Mouse (Mus musculus) megakaryocyte-erythroid progenitor cell, adult 5-6 weeks (primary cell): ENCODE results near the gene Rgs9bp. TPM values are rescaled to one million over a fixed set of nuclear protein-coding genes. Genes with fewer than 3 reads are reported as not detected.
A peak's percentile ranks its signal among the peaks of the same experiment; 100 is the strongest.
"Not testable (repeated sequence)": the region's sequence is repeated elsewhere in the genome, so short reads cannot be mapped to it uniquely, and the experiment has no call there.

Experiments
- ATAC-seq: replicated peaks from 2 replicates; pipeline ENCODE4 v1.8.0; 2016; ENCODE audit warnings: mild to moderate bottlenecking, inconsistent platforms; ENCODE audit not compliant: severe bottlenecking, poor library complexity, low FRiP score, low TSS enrichment
- total RNA-seq, 2 experiments: library from RNA; stranded (forward) in 1 of 2; stranded (reverse) in 1 of 2; fragments of 200-1000, 215-1000 nt in 1 of 2; fragments of >200 nt in 1 of 2; fragmentation: Nextera tagmentation in 1 of 2; gene quantifications; 2 replicates each; pipeline ENCODE4 v1.2.3; 2014 to 2017

The Rgs9bp gene
- total RNA-seq, 2 experiments from 2014 or later = 3.1 to 5.6 TPM

DNA sequence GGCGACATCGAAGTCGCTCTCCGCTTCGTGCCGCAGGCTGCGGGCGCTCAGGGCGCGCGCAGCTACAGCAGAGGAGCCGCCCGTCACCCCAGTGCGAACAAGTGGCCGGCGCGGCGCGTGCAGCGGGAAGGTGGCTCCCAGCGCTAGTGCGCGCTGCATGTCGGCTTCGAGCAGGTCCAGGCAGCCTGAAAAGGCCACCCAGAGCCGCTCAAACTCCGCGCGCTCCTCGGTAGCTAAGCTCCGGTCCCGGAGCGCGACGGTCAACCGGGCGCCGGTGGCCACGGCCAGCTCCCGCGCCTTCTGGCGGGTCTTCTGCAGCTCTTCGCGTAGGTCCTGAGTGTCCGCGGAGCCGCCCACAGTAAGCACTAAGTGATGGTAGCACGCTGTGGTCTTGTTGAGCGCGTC is 594 bp downstream of the Rgs9bp start:
- no peak for ATAC-seq

DNA sequence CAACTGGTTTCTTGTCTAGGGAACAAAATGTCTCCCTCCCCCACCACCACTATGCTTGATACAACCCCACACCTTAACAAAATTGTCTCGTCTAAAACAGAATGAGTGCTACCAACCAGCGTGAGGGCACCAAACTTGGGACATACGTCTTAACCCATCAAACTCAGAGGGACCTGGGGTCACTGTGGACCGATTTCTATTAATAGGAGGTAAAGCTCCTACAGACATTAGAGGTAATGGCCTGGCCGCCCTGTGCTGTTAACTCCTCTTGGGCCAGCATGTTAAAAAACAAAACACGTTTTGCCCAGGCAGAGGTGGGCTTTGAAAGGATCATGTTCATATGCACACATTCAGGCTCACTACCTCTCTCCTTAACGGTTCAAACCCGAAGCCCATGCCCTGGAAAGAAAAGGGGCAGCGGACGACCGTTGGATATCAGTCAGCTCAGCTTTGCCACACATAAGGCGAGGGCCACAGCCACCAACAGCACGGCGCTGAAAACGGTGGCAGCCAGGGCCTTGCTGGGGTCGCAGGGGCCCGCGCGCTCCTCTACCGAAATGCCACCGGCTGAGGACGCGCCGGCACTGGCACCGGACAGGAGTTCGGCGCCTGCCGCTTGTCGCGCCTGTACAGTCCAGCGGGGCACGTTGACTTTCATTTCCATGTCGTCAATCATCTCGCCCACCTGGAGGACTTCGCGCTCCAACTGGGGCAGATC is 1.2 kb downstream of the Rgs9bp start:
- no peak for ATAC-seq

DNA sequence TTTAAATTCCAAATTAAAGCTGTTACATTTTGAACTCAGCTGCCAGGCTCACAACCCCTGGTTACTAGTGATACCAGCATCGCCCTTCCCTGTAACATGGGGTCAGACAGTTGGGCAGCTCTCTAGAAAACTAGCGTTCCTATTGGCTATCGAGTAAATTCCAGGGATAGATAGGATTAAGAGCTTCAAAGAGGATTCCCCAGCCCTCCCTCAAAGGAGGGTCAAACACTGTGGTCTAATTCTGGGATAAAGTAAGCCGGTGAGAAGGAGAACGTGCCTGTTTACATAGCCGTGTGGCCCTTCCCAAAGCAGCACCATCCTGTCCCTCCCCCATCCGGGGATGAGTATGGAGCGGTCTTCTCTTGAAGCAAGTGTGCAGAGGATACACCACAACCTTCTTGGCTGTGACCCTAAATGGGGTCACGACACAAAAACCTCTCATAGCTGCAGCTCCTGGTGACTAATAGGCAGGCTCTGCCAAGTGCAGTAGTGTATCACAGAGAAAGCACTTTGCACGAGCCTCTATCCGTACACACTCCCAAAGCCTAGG is 1.8 kb downstream of the Rgs9bp start:
- ATAC-seq = no peak

DNA sequence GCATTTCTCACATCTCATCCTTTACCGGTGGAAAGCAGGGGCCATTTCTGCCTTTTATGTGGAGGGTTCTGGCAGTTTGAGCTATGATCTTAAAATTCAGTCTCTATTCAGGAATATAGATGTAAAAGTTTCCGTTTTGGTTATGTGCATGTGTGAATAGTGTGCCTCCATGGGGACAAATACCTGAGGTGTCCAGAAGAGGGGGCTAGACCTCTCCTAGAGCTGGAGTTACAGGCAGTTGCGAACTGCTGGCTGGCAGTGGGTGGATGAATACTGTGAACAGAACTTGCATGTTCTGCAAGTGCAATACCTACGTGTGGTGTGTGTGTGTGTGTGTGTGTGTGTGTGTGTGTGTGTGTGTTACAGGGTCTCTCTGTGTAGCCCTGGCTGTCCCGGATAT is 2.7 kb downstream of the Rgs9bp start:
- ATAC-seq = no peak

DNA sequence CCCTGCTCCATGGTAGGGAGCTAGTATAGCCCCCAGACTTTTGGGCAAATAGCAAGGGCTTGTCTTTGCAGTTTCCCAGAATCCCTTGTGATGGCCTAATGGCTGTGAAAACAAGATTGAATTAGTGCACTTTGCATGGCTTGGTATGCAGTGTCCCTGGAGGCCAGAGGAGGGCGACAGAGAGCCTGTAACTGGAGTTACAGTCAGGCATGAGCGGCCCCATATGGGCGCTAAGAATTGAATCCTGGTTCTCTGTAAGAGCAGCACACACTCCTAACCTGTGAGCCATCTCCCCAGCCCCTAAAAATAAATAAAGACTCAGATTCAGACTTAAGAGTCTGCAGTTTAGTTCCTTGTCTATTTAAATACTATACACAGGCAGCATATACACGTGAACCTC is 5.5 kb downstream of the Rgs9bp start:
- peak; percentile 75 for ATAC-seq

DNA sequence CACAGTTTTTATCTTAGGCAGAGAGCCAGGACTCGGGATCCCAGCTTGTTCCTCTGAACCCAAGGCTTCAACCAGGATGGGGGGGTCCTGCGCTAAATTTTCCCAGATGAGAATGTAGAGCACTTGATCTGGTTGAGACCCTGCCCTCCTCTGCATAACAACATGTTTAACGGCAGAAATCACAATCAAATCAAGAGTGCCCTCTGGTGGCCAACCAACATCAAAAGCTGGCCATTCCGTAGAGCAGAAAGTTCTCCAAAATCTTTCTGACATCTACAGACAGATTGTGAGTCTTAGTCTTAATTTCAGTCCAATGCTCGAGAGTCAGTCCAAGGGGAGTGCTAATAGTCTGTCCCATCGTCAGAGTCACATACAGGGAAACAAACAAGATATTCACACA is 14.5 kb downstream of the Rgs9bp start:
- not testable (repeated sequence) for ATAC-seq

DNA sequence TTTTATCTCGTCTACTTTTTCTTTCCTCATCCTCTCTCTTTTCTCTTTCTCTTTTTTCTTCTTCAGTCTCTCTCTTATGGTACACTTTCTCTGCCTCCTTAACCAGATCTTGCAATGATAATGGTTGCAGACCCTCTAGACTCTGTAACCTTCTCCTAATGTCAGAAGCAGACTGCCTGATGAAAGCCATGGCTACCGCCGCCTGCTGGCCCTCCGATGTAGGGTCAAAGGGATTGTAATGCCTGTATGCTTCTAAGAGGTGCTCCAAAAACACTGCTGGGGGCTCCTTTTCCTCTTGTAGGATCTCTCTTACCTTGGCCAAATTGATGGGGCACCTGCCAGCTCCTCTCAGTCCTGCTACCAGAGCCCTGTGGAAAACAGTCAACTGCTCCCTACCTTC is 15.7 kb downstream of the Rgs9bp start:
- ATAC-seq = not testable (repeated sequence)

DNA sequence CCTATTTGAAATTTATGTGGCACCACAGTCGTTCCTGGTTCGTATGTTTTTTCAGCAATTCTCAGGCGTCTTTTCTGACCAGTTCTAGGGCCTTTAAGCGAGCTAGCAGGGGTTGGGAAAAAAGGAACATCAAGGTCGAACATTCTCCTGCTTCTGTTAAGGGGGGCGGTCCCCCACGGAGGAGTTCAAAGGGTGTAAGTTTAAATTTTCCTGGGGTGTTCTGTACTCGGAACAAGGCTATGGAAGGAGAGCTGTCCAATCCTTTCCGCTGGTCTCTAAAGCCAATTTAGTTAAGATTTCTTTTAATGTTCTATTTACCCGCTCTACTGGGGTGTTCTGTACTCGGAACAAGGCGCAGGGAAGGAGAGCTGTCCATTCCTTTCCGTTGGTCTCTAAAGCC is 19.4 kb downstream of the Rgs9bp start:
- not testable (repeated sequence) for ATAC-seq

DNA sequence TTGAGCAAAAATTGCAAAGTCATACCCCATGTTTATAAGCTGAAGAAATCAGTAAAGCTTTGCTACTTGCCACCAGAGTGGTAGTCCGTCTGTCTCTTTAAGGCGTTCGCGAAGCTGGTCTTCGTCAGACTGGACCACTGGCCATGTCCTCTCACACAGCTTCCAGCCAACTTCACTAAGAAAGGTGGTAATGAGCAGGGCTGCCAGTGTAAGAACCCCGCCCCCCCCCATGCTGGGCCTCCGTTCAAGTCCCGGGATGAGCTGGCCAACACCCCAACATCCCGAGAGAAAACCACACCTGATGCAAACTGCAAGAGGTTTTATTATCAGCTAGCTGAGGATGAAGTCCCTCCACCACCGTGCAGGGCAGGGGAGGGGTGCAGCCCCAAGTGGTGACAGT is 20.5 kb downstream of the Rgs9bp start:
- not testable (repeated sequence) for ATAC-seq

DNA sequence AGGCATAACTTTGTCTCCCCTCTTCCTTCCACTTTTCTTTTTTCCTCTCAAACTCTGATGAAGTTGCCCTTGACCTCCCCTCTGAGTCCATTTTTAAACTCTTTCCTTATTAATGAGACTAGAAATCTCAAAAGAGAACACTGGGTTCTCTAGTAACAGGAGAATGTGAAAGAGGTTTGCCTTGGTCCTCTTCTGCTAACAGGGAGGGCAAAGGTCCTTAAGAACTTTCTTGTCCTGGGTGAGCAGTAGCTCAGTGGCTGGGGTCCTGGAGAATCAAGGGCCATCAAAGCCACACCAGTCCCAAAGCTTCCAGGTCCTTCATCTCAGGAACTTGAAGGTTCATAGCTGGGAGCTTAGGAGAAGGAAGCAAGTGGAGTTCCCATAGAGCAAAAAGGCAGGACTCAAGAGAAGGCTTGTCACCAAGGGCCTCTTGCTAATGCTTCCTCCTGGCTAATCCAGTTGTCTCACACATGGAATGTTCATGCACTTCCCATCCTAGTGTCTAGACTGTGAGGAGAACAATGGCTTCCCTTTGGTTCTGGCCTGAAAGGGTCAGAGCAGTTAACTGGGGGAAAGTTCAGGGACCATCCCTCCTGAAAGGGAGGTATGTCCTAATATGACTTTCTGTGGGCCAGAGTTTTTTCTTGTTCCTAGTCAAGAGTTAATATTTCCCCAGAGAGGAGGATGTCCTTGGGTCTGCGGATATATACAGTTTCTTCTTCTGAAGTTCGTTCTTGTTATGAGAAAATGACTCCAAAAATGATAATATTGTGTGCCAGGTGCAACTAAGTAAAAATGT is 21.1 kb downstream of the Rgs9bp start:
- ATAC-seq = no peak

DNA sequence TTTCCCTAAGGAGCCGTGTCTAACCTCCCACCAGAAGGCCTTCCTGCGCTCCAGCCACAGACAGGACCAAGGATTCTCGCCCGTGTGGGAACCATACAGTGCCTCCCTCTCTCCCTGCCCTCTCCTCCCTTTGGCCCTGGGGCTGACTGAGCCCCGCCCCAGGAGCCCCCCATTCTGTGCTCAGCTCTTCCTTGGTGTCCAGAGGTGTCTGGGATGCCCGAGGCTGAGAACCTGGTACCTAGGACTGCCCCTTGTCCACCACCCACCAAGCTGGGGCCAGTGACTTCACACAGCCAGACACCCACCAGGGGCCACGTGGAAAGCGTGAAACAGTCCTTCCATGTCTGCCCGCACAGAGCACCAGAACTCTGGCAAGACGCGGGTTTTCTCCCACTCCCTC is 22.3 kb downstream of the Rgs9bp start:
- ATAC-seq = no peak

DNA sequence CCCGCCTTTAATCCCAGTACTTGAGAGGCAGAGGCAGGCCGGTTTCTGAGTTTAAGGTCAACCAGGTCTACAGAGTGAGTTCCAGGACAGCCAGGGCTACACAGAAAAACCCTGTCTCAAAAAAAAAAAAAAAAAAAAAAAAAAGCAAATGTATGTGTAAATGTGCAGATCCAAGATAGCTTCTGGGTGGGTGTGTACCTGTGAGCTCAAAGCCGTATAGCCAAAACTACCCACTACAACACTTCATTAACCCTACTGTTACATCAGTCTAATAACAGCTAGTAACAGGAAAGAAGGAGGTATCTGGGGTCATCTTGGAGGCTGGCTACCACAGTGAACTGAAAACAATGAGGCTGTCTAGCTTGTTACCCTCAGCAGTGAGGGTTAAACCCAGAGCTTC is 25.5 kb downstream of the Rgs9bp start:
- peak; percentile 41 for ATAC-seq

DNA sequence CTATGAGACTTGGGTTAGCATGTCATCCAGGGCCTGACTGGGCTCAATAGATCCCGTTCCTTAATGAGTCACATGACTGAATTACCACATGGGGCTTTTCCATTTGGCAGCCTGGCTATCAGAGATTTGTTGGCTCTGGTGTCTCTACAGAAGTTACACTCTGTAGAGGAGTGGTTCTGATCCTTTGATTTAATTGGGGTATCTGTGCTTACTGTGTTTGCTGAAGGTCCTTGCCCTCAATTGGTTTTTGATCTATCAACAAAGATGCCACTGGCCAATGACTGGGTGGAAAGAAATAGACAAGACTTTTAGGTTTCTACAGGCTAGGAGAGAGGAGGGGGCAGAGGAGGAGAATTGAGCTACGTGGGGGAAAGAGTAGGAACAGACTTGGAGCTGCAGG is 26.7 kb downstream of the Rgs9bp start:
- ATAC-seq = no peak

DNA sequence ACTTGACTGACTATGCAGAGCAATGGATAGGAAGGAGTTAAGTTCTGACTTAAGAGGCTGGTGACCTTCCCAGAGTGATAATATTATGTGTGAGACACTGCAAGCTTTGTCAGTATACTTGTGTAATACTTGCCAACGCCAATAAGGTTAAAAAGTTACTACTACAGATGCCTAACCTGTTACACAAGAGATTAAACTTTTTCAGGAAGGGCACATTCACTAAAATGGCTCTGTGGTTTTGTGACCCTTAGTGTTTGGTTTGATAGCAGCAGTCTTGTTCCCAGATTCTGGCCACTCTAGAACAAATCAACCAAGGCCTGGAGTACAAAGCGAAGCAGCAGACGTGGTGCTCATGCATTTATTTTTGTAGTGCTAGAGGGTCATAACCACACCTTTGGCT is 27.8 kb downstream of the Rgs9bp start:
- peak; percentile 44 for ATAC-seq

DNA sequence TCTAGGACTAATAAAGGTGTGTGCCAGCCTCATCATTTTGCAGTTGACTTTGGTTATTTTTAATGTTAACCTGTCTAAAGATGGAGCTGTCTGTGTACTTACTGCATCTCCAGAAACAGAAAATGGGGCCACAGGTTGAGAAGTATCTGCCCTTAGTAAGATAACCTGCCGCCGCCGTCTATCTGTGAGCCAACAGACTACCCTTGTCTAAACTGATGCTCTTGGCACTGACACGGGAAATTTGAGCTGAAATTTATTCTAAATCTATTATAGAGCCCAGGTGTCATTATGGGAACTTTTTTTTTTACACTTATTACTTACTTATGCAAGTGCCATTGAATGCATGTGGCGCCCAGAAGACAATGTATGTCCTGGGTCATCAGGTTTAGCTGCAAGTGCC is 28.5 kb downstream of the Rgs9bp start:
- ATAC-seq = peak; percentile 42

DNA sequence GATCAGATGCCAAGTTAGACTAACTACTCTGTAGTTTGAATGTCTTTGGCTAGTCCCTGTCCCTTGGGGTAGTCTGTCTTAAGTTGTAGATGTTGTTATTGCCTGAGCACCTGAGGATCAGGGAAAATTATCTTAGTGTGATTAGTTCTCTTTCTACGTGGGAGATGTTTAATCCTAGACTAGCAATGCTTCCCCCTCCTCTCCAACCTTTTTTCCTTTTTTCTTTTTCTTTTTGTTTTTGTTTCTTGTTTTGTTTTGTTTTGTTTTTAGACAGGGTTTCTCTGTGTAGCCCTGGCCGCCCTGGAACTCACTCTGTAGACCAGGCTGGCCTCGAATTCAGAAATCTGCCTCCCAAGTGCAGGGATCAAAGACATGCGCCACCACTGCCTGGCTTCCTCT is 29.2 kb downstream of the Rgs9bp start, which contains the start of gene Nudt19:
Gene Nudt19, minus strand, starts transcription at position 100 of the 399 bp plus-strand sequence.
- ATAC-seq = no peak

DNA sequence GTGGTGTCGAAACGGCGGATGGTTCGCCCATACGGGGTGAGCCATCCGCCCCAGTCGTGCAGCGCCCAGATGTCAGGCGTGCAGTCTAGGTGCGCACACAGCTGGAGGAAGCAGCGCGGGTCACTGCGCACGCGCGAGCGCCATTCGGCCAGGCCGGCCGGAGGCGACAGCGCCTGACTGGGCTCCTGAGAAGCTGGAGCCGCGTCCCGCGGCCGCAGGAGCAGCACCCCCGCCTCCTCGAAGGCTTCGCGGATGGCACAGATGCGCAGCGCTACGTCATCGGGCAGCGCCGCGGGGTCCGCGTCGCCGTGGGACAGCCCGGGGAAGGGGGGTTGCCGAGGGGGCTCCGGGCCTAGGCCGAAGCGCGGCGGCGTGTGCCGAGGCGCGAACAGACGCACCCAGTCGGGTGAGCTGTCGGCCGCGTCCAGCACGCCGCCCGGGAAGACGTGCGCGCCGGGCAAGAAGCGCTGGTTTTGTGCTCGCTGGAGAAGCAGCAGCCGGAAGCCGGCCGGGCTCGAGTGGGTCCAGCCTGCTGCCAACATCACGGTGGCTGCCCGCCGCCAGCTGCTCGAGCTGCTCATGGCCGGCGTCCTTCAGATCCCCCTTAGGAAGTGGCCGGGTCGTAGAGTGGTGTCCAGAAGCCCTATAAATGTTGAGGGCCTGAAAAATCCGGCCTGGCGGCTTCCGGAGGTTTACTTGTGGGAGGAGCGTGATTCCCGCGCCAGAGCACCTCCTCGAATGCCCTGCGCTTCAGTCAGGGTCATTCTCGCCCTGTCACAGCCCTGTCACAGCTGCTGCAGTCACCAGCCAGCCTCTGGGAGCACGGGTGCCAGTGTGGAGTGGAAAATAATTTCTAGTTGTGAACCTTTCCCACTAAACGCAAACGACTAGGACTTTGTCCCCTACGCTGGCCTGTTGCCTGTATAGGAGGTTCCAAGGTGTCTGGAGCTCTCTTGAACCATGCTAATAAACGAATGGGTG is 29.9 kb downstream of the Rgs9bp start:
- peak; percentile 53 for ATAC-seq

DNA sequence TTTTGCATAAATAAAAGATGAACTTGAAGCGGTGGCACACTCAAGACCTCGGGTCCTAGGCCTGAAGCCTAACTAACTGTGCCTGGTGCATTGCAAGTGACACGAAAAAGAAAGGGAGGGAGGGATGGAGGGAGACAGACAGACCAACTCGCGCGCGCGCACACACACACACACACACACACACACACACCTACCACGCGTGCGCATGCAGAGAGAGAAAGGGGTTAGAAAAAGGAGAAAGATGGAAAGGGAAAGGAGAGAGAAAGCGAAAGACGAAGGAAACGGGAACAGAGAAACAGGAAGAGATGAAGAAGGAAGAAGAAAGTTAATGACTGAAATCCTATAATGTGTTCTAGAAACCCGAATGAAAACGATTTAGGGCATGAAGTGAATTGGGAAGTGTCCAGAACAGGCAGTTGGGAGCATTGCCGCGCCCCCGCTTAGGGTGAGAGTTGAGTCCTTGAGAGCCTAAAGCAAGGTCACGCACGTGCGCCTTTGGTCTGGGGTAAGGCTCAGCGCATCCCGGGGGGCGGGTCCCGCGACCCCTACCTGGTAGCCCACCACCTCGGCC is 30.7 kb downstream of the Rgs9bp start:
- peak; percentile 3; the same call in 1 of the 2 replicates for ATAC-seq
